Mouse (Mus musculus): ENCODE results near the gene Agxt.

The Agxt gene

GRCm38 (mm10) chr1:93150907-93151661 is 16.0 kb downstream of the Agxt start:
- no peak for DNase-seq (ENCODE audit: inconsistent ontology term)

GRCm38 (mm10) chr1:93157566-93157965 is 22.5 kb downstream of the Agxt start:
- no peak for DNase-seq (ENCODE audit: inconsistent ontology term)

GRCm38 (mm10) chr1:93158916-93159315 is 23.9 kb downstream of the Agxt start:
- DNase-seq (ENCODE audit: inconsistent ontology term) = no peak

GRCm38 (mm10) chr1:93159566-93160500 is 24.8 kb downstream of the Agxt start:
- DNase-seq (ENCODE audit: inconsistent ontology term) = no peak

GRCm38 (mm10) chr1:93160501-93161133 is 25.6 kb downstream of the Agxt start, which contains the start of gene 2310007B03Rik:
Gene 2310007B03Rik (minus strand): TSS chr1:93160948.
- no peak for DNase-seq (ENCODE audit: inconsistent ontology term)

- DNase-seq (ENCODE audit: inconsistent ontology term) = no peak
Measured at GRCm38 (mm10) chr1:93161350-93161749, 26.3 kb downstream of the Agxt start.

- DNase-seq (ENCODE audit: inconsistent ontology term) = no peak
Measured at GRCm38 (mm10) chr1:93161921-93162320, 26.9 kb downstream of the Agxt start.

GRCm38 (mm10) chr1:93162588-93162987 is 27.5 kb downstream of the Agxt start:
- no peak for DNase-seq (ENCODE audit: inconsistent ontology term)

- no peak for DNase-seq (ENCODE audit: inconsistent ontology term)
Measured at GRCm38 (mm10) chr1:93165447-93165846, 30.4 kb downstream of the Agxt start.

GRCm38 (mm10) chr1:93166346-93167079 is 31.5 kb downstream of the Agxt start:
- peak; percentile 24 for DNase-seq (ENCODE audit: inconsistent ontology term)

GRCm38 (mm10) chr1:93168295-93168775 is 33.3 kb downstream of the Agxt start, which contains the start of gene Crocc2:
Gene Crocc2 (plus strand): TSS chr1:93168725.
- no peak for DNase-seq (ENCODE audit: inconsistent ontology term)

GRCm38 (mm10) chr1:93173665-93174064 is 38.6 kb downstream of the Agxt start:
- DNase-seq (ENCODE audit: inconsistent ontology term) = peak; percentile 62

GRCm38 (mm10) chr1:93174399-93174798 is 39.4 kb downstream of the Agxt start:
- peak; percentile 76 for DNase-seq (ENCODE audit: inconsistent ontology term)

GRCm38 (mm10) chr1:93175849-93176248 is 40.8 kb downstream of the Agxt start:
- no peak for DNase-seq (ENCODE audit: inconsistent ontology term)

GRCm38 (mm10) chr1:93176525-93177332 is 41.7 kb downstream of the Agxt start:
- peak; percentile 64 for DNase-seq (ENCODE audit: inconsistent ontology term)

- DNase-seq (ENCODE audit: inconsistent ontology term) = no peak
Measured at GRCm38 (mm10) chr1:93182281-93182680, 47.2 kb downstream of the Agxt start.

- peak; percentile 96 for DNase-seq (ENCODE audit: inconsistent ontology term)
Measured at GRCm38 (mm10) chr1:93184071-93184828, 49.2 kb downstream of the Agxt start.

GRCm38 (mm10) chr1:93190726-93191305 is 55.8 kb downstream of the Agxt start:
- DNase-seq (ENCODE audit: inconsistent ontology term) = no peak

- no peak for DNase-seq (ENCODE audit: inconsistent ontology term)
Measured at GRCm38 (mm10) chr1:93194961-93195360, 59.9 kb downstream of the Agxt start.

Measured in Muller cell, postnatal 12 days (primary cell).